ENCODE assay signal across 8 mouse cellular contexts in genomic region chr7:81763110-81763845, GRCm38 (mm10). TPM values are rescaled to one million over a fixed set of nuclear protein-coding genes. Genes with fewer than 3 reads are reported as not detected.
DNase-seq lines count a peak whose midpoint lies in the region; ATAC-seq lines count a peak whose summit lies in the region.

No protein-coding gene starts in this region.

- ATAC-seq in granulocyte monocyte progenitor cell, adult 5-6 weeks (replicated peaks; ENCODE audit: poor library complexity, severe bottlenecking): peak; percentile 71
- ATAC-seq in kidney, embryonic 15.5 days (replicated peaks; ENCODE audit: low FRiP score): peak; percentile 82
- ATAC-seq in lung, embryonic 16.5 days (ENCODE audit: low read depth): peak; percentile 66
- ATAC-seq in neutrophil, adult 5-6 weeks (ENCODE audit: extremely low read depth, insufficient number of reproducible peaks, low FRiP score, poor library complexity, severe bottlenecking): peak; percentile 48; the same call in 1 of the 2 replicates

- no peaks in the 10 kb centered on the region for H3K36me3 ChIP-seq in kidney, embryonic 15.5 days
- no peaks in the 10 kb centered on the region for H3K36me3 ChIP-seq in lung, embryonic 16.5 days (ENCODE audit: control insufficient read depth, insufficient read depth, low read length)

- H3K9me3 ChIP-seq in kidney, embryonic 15.5 days (replicated peaks): no peaks in the 10 kb centered on the region
- no peaks in the 10 kb centered on the region for H3K9me3 ChIP-seq in lung, embryonic 16.5 days (ENCODE audit: control insufficient read depth, low read length)

- peaks cover 18% of the 10 kb centered on the region for H3K4me1 ChIP-seq in kidney, embryonic 15.5 days
- H3K4me1 ChIP-seq in lung, embryonic 16.5 days (replicated peaks; ENCODE audit: control insufficient read depth, insufficient read depth, low read length): peaks cover 7% of the 10 kb centered on the region

- DNase-seq in urinary bladder, postnatal 25 days (ENCODE audit: low spot score): peak; percentile 12
- no peak for DNase-seq in urinary bladder, adult 2 months (ENCODE audit: low spot score)
- DNase-seq in cerebellum, adult 18-20 months: peak; percentile 19 to 38
- peak; percentile 38 to 55 for DNase-seq in thymus, postnatal 36 days

- H3K4me2 ChIP-seq in kidney, embryonic 15.5 days: peak overlapping the region; percentile 93
- H3K4me2 ChIP-seq in lung, embryonic 16.5 days (ENCODE audit: low read depth, low read length): peak overlapping the region; percentile 90

- peak overlapping the region; percentile 92 for H3K27ac ChIP-seq in kidney, embryonic 15.5 days
- H3K27ac ChIP-seq in lung, embryonic 16.5 days (ENCODE audit: low read length): peak overlapping the region; percentile 89

- WGBS in kidney, embryonic 15.5 days: 2% methylated on average over 60 of the region's 60 CpGs
- WGBS in lung, embryonic 16.5 days: 2% methylated on average over 60 of the region's 60 CpGs

- H3K4me3 ChIP-seq in kidney, embryonic 15.5 days (replicated peaks): peak overlapping the region; percentile 96
- H3K4me3 ChIP-seq in lung, embryonic 16.5 days (ENCODE audit: low read length): peak overlapping the region; percentile 99

- H3K9ac ChIP-seq in kidney, embryonic 15.5 days: peak overlapping the region; percentile 92
- peak overlapping the region; percentile 83 for H3K9ac ChIP-seq in lung, embryonic 16.5 days (ENCODE audit: low read length)

- no peaks in the 10 kb centered on the region for H3K27me3 ChIP-seq in kidney, embryonic 15.5 days
- H3K27me3 ChIP-seq in lung, embryonic 16.5 days (ENCODE audit: control insufficient read depth, insufficient read depth, low read depth, low read length): no peaks in the 10 kb centered on the region

RNA-seq across cellular contexts. Expression of gene Ramac, which starts 0.6 kb away (rescaled TPM):
- polyA plus RNA-seq in urinary bladder, adult 2 months (2012; rRNA removed): 73.3 and 76.1 TPM in 2 replicates
- total RNA-seq in granulocyte monocyte progenitor cell, adult 5-6 weeks (2014; fragmentation: Nextera tagmentation): 63.3 and 65.3 TPM in 2 replicates
- total RNA-seq in granulocyte monocyte progenitor cell, adult 5-6 weeks (2017): 88.6 and 89.8 TPM in 2 replicates
- 125 and 138 TPM in 2 replicates for polyA plus RNA-seq in kidney, embryonic 15.5 days (2015; fragmentation: Nextera tagmentation; extraction: Ambion mirVana)
- 136 and 139 TPM in 2 replicates for polyA plus RNA-seq in lung, embryonic 16.5 days (2015; fragmentation: Nextera tagmentation; extraction: Ambion mirVana)
- total RNA-seq in neutrophil, adult 5-6 weeks (2017): 106 and 121 TPM in 2 replicates

RNA-seq across cellular contexts. Expression of gene 3110040N11Rik, which starts 26.0 kb away (rescaled TPM):
- polyA plus RNA-seq in urinary bladder, adult 2 months (2012; rRNA removed): 43.1 and 51.5 TPM in 2 replicates
- 20.0 and 28.1 TPM in 2 replicates for total RNA-seq in granulocyte monocyte progenitor cell, adult 5-6 weeks (2014; fragmentation: Nextera tagmentation)
- total RNA-seq in granulocyte monocyte progenitor cell, adult 5-6 weeks (2017): 69.5 and 80.4 TPM in 2 replicates
- 43.2 and 52.6 TPM in 2 replicates for polyA plus RNA-seq in kidney, embryonic 15.5 days (2015; fragmentation: Nextera tagmentation; extraction: Ambion mirVana)
- 37.3 and 44.1 TPM in 2 replicates for polyA plus RNA-seq in lung, embryonic 16.5 days (2015; fragmentation: Nextera tagmentation; extraction: Ambion mirVana)
- 30.3 and 42.7 TPM in 2 replicates for total RNA-seq in neutrophil, adult 5-6 weeks (2017)

RNA-seq across cellular contexts. Expression of gene Homer2, which starts 56.0 kb away (rescaled TPM):
- 25.4 and 29.3 TPM in 2 replicates for polyA plus RNA-seq in urinary bladder, adult 2 months (2012; rRNA removed)
- total RNA-seq in granulocyte monocyte progenitor cell, adult 5-6 weeks (2014; fragmentation: Nextera tagmentation): 0.11 and 0.39 TPM in 2 replicates
- 1.5 and 5.2 TPM in 2 replicates for total RNA-seq in granulocyte monocyte progenitor cell, adult 5-6 weeks (2017)
- polyA plus RNA-seq in kidney, embryonic 15.5 days (2015; fragmentation: Nextera tagmentation; extraction: Ambion mirVana): 13.3 and 14.8 TPM in 2 replicates
- polyA plus RNA-seq in lung, embryonic 16.5 days (2015; fragmentation: Nextera tagmentation; extraction: Ambion mirVana): 29.3 and 31.2 TPM in 2 replicates
- total RNA-seq in neutrophil, adult 5-6 weeks (2017): not detected in 2 replicates
